Mouse (Mus musculus) heart, adult 2 months (tissue): Measurements from ENCODE around the gene Ctla4. TPM values are rescaled to one million over a fixed set of nuclear protein-coding genes. Genes with fewer than 3 reads are reported as not detected.
A peak's percentile ranks its signal among the peaks of the same experiment; 100 is the strongest.

Experiments used
- DNase-seq, 2 experiments: peaks; one replicate each; pipeline ENCODE4 v3.0.0; 2021
- H3K27ac ChIP-seq: fragments of 200-600 bp; 2 replicates; pipeline ENCODE4 v1.8.1; 2022
- H3K27me3 ChIP-seq: fragments of 200-500 bp; 2 replicates; pipeline ENCODE4 v1.6.1; 2012; ENCODE audit warnings: mild to moderate bottlenecking, low read length, inconsistent platforms, mixed read lengths; ENCODE audit not compliant: control insufficient read depth, insufficient read depth
- H3K36me3 ChIP-seq: fragments of 200-500 bp; 2 replicates; pipeline ENCODE4 v1.6.1; 2012; ENCODE audit warnings: low read length, inconsistent platforms; ENCODE audit not compliant: control insufficient read depth, insufficient read depth
- H3K4me1 ChIP-seq: fragments of 200-500 bp; 2 replicates; pipeline ENCODE4 v1.6.1; 2011; ENCODE audit warnings: low read length; ENCODE audit not compliant: control insufficient read depth, insufficient read depth
- H3K4me3 ChIP-seq: fragments of 200-600 bp; 2 replicates; pipeline ENCODE4 v1.8.1; 2022
- H3K79me2 ChIP-seq: fragments of 200-500 bp; replicated peaks from 2 replicates; pipeline ENCODE4 v1.6.1; 2012; ENCODE audit warnings: mild to moderate bottlenecking, inconsistent platforms, low read length, moderate library complexity, mixed read lengths; ENCODE audit not compliant: control insufficient read depth, insufficient read depth
- H3K9ac ChIP-seq: fragments of 200-500 bp; 2 replicates; pipeline ENCODE4 v1.6.1; 2012; ENCODE audit warnings: low read depth, mild to moderate bottlenecking, control low read depth, inconsistent platforms, low read length, mixed read lengths
- CTCF ChIP-seq: fragments of 200-600 bp; IDR thresholded peaks from 2 replicates; pipeline ENCODE4 v1.8.1; 2022; ENCODE audit warnings: antibody characterized with exemption, mild to moderate bottlenecking, moderate library complexity
- EP300 ChIP-seq: fragments of 200-500 bp; IDR thresholded peaks from 2 replicates; pipeline ENCODE4 v1.6.1; 2011; ENCODE audit warnings: low read depth, low read length, control low read depth; ENCODE audit not compliant: insufficient read depth
- POLR2A ChIP-seq: fragments of 200-500 bp; IDR thresholded peaks from 2 replicates; pipeline ENCODE4 v1.6.1; 2011; ENCODE audit warnings: mild to moderate bottlenecking, low read depth, low read length, control low read depth; ENCODE audit not compliant: insufficient read depth
- WGBS: fragments of 180-500 bp; shearing (Covaris S2); methylation state at CpG from one replicate; pipeline ENCODE4 v1.1.7; 2018; 5-methylcytosine and 5-hydroxymethylcytosine counted together
- intact Hi-C: fragments of 180-260 bp; cut with DNase I; formaldehyde crosslinking; loops from one replicate; pipeline ENCODE4 v1.15.1; 2025
- polyA plus RNA-seq: library from polyadenylated mRNA; depleted of rRNA; stranded (reverse); fragments of >200 nt; gene quantifications from 2 replicates; pipeline ENCODE4 v1.2.3, GENCODE M21; 2012
- total RNA-seq, 2 experiments: library from RNA; stranded (reverse); gene quantifications; 2 replicates each; pipeline ENCODE4 v1.2.3; 2021

The Ctla4 gene
- total and polyA plus RNA-seq, 3 experiments, result 0.74 to 0.91 (median 0.86) TPM

DNA sequence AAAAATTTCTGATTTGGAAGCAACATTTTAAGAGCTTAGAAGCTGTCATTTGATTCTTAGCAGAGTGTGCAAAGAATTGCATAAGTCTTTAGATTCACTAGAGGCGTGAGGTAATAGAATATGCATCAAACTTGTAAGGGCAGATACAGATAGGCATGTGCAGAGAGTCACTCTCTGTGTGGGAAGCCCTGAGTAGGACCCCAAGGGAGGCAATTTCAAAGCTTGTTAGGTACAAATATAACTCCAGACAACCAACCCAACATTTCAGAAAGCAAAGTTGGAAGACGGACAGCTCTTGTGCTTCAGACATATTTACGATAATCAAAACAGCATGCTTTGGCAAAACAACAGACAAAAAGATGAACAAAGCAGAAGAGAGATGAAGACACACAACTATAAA is 68.4 kb downstream of the Ctla4 start:
- no peak for DNase-seq
- H3K4me1 ChIP-seq, result peaks cover 12% of the 10 kb centered on the region
- H3K27ac ChIP-seq, result no peak overlapping the region
- H3K36me3 ChIP-seq, result peaks cover 2% of the 10 kb centered on the region; the same call in 1 of the 2 replicates
- H3K27me3 ChIP-seq, result no peaks in the 10 kb centered on the region
- no peak overlapping the region for H3K9ac ChIP-seq
- no peaks in the 10 kb centered on the region for H3K79me2 ChIP-seq
- 92% methylated on average over 3 of the region's 3 CpGs for WGBS
- intact Hi-C loops, result loop anchor here (5.0 kb wide), 3 partner anchors 238 to 798 kb away; partner anchors contain the start of genes Cd28 and Cyp20a1
- no peak overlapping the region for H3K4me3 ChIP-seq
- TF ChIP-seq POLR2A (no peak), EP300 (no peak), CTCF (no peak)

DNA sequence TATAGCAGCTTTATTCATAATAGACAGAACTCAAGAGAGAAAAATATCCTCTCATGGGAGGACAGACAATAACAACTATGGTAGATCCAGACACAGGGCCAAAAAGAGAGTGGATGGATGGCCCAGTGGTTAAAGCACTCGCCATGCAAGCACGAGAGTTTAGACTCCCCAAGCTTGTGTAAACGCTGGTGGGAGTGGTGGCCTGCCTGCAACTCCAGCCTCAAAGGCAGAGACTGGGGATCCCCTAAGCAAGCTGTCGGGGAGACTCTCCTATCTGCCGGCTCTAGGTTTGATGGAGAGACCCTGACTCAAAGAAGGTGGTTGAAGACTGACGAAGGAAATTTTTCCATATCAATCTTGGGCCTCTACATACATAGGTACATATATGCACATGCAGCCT is 69.4 kb downstream of the Ctla4 start:
- 91% methylated on average over 6 of the region's 6 CpGs for WGBS
- no peaks in the 10 kb centered on the region for H3K79me2 ChIP-seq
- TF ChIP-seq CTCF (no peak), EP300 (no peak), POLR2A (no peak)
- no peak overlapping the region for H3K4me3 ChIP-seq
- peaks cover 2% of the 10 kb centered on the region; the same call in 1 of the 2 replicates for H3K36me3 ChIP-seq
- no peak overlapping the region for H3K27ac ChIP-seq
- peaks cover 13% of the 10 kb centered on the region for H3K4me1 ChIP-seq
- intact Hi-C loops, result loop anchor here (5.0 kb wide), 3 partner anchors 239 to 799 kb away; partner anchors contain the start of genes Cd28 and Cyp20a1
- H3K27me3 ChIP-seq, result no peaks in the 10 kb centered on the region
- no peak for DNase-seq
- H3K9ac ChIP-seq, result no peak overlapping the region

GRCm38 (mm10) chr1:60958287-60958686 is 71.5 kb downstream of the Ctla4 start:
- peak; percentile 61 for TF ChIP-seq CTCF
- TF ChIP-seq POLR2A, result no peak
- H3K4me1 ChIP-seq, result peaks cover 11% of the 10 kb centered on the region
- H3K9ac ChIP-seq, result no peak overlapping the region
- intact Hi-C loops, result loop anchor here (5.0 kb wide), 3 partner anchors 241 to 801 kb away; partner anchors contain the start of genes Cd28 and Cyp20a1
- no peak overlapping the region for H3K4me3 ChIP-seq
- H3K36me3 ChIP-seq, result peaks cover 2% of the 10 kb centered on the region; the same call in 1 of the 2 replicates
- no peak overlapping the region for H3K27ac ChIP-seq
- no peaks in the 10 kb centered on the region for H3K27me3 ChIP-seq
- no peak for DNase-seq
- H3K79me2 ChIP-seq, result no peaks in the 10 kb centered on the region
- WGBS, result 90% methylated on average over 1 of the region's 1 CpGs

DNA sequence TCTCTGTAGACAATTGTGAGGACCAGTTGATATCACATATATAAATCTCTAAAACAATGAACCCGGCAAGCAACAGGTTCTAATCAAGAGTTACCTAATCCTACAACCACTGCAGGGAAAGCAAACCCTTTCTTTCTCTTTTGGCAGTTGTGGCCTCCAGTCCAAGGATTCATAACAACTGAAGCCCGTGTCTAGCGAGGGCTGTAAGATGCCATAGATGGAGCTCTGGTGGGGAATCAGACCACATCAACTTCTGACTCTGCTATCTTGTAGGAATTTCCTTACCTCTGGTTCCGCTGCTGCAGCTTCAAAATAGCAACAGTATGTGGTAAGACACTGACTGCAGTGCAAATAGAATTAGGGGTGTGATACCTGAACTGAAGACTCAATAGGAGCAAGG is 72.4 kb downstream of the Ctla4 start:
- no peak overlapping the region for H3K9ac ChIP-seq
- H3K27me3 ChIP-seq, result no peaks in the 10 kb centered on the region
- no peak for DNase-seq
- H3K4me1 ChIP-seq, result peaks cover 9% of the 10 kb centered on the region
- no peak overlapping the region for H3K4me3 ChIP-seq
- intact Hi-C loops, result loop anchor here (5.0 kb wide), 3 partner anchors 242 to 802 kb away; partner anchors contain the start of genes Cd28 and Cyp20a1
- peak overlapping the region; percentile 93 for H3K27ac ChIP-seq
- no peaks in the 10 kb centered on the region for H3K79me2 ChIP-seq
- H3K36me3 ChIP-seq, result peaks cover 2% of the 10 kb centered on the region; the same call in 1 of the 2 replicates
- 43% methylated on average over 4 of the region's 4 CpGs for WGBS
- TF ChIP-seq EP300 (no peak), CTCF (no peak), POLR2A (no peak)

- Histone ChIP-seq H3K27ac (peak overlapping the region; percentile 93), H3K27me3 (no peaks in the 10 kb centered on the region), H3K36me3 (peaks cover 2% of the 10 kb centered on the region; the same call in 1 of the 2 replicates), H3K79me2 (no peaks in the 10 kb centered on the region), H3K4me1 (peaks cover 9% of the 10 kb centered on the region), H3K4me3 (peak overlapping the region; percentile 24), H3K9ac (peak overlapping the region; percentile 37)
- DNase-seq, result peak; percentile 65 to 79
- intact Hi-C loops, result loop anchor here (2.0 to 10.0 kb wide), 6 partner anchors 63 to 656 kb away; partner anchors contain the start of genes Abi2 and Raph1
- TF ChIP-seq CTCF (no peak), POLR2A (peak; percentile 71), EP300 (peak; percentile 56; the same call in 1 of the 2 replicates)
- 20% methylated on average over 11 of the region's 11 CpGs for WGBS
Observed at GRCm38 (mm10) chr1:60960451-60960850, 73.7 kb downstream of the Ctla4 start.

DNA sequence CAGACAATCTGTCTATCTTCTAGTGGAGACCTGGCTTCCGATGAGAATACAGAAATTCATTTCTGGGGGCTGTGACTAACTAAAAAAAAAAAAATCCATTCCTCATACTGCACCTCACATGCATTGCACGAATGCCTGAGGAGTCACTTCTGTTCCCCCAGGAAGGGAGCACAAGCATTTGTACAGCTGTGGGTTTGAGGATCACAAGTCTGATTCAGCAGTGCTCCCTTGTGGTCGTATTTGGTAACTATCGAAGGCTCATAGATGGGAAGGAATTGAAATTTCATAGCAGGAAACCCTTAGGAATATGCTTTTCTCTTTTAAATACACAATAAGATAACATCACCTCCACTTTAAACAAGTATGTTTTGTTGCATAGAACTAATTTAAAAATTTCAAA is 74.3 kb downstream of the Ctla4 start:
- TF ChIP-seq EP300 (peak; percentile 82; the same call in 1 of the 2 replicates), POLR2A (no peak), CTCF (peak; percentile 86)
- Histone ChIP-seq H3K9ac (no peak overlapping the region), H3K27me3 (no peaks in the 10 kb centered on the region), H3K4me3 (no peak overlapping the region), H3K27ac (peak overlapping the region; percentile 93), H3K79me2 (no peaks in the 10 kb centered on the region), H3K36me3 (peaks cover 2% of the 10 kb centered on the region; the same call in 1 of the 2 replicates), H3K4me1 (peaks cover 9% of the 10 kb centered on the region)
- WGBS, result 6% methylated on average over 4 of the region's 4 CpGs
- DNase-seq, result peak; percentile 60 to 62
- intact Hi-C loops, result loop anchor here (2.0 to 10.0 kb wide), 6 partner anchors 64 to 656 kb away; partner anchors contain the start of genes Abi2 and Raph1
